Mouse (Mus musculus) brown adipose tissue, adult 24 weeks (tissue): ENCODE measurements around the gene Kcnk1. TPM values are rescaled to one million over a fixed set of nuclear protein-coding genes. Genes with fewer than 3 reads are reported as not detected.

Experiments
- H3K27ac ChIP-seq: fragments of 200-500 bp; replicated peaks from 2 replicates; pipeline ENCODE4 v1.5.1; 2012; ENCODE audit warnings: low read depth, mild to moderate bottlenecking, low read length
- H3K4me1 ChIP-seq: fragments of 200-500 bp; 2 replicates; pipeline ENCODE4 v1.6.1; 2012; ENCODE audit warnings: low read length, mixed read lengths; ENCODE audit not compliant: control insufficient read depth, insufficient read depth, insufficient read length
- H3K4me3 ChIP-seq: fragments of 200-500 bp; 2 replicates; pipeline ENCODE4 v1.5.1; 2012; ENCODE audit warnings: low read depth, mild to moderate bottlenecking, low read length, moderate library complexity; ENCODE audit not compliant: insufficient read depth
- polyA plus RNA-seq: library from polyadenylated mRNA; stranded (reverse); fragments of >200 nt; gene quantifications from 2 replicates; pipeline ENCODE4 v1.2.4, GENCODE M21; 2012; ENCODE audit not compliant: missing spikeins, insufficient read depth, insufficient read length

Kcnk1 gene
- polyA plus RNA-seq, 1 experiment, result not detected

GRCm38 (mm10) chr8:126010900-126011299 lies 15.9 kb downstream of the Kcnk1 start:
- no peak overlapping the region for H3K4me3 ChIP-seq
- H3K27ac ChIP-seq, result no peak overlapping the region
- H3K4me1 ChIP-seq, result no peaks in the 10 kb centered on the region

DNA sequence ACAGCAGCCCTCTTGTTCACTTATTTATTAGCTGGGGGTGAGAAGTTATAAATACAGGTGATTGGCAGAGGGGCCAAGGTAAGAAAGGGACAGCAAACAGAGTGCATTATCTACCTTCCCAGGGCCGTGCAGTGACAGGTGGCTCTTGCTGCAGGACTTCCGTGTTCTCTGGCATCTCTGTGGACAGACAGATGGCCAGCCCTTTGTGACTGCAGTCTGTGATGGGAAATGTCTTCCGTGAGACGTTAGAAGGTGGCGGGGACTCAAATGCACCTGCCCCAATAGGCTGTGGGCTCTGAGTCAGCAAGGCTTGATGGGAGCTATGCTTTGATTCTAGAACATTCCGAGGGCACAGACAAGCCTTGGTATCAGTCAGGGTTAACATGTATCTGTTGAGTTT lies 17.4 kb downstream of the Kcnk1 start:
- no peak overlapping the region for H3K27ac ChIP-seq
- H3K4me1 ChIP-seq, result no peaks in the 10 kb centered on the region
- no peak overlapping the region for H3K4me3 ChIP-seq

DNA sequence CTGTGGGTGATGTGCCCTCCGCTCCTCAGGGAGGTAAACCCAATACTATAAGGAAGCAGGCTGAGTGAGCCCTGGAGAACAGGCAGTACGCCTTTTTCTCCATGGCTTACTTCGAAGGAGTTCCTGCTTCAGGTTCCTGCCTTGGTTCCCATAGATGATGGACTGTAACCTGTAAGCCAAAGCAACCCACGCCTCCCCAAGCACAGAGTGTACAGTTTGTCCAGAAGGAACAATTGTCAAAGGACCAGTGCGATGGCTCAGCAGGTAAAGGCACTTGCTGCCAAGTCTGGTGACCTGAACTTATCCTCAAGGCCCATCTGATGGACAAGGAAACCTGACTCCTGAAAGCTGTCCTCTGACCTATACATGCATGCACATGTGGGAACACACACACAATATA lies 18.7 kb downstream of the Kcnk1 start:
- no peaks in the 10 kb centered on the region for H3K4me1 ChIP-seq
- H3K27ac ChIP-seq, result no peak overlapping the region
- no peak overlapping the region for H3K4me3 ChIP-seq

DNA sequence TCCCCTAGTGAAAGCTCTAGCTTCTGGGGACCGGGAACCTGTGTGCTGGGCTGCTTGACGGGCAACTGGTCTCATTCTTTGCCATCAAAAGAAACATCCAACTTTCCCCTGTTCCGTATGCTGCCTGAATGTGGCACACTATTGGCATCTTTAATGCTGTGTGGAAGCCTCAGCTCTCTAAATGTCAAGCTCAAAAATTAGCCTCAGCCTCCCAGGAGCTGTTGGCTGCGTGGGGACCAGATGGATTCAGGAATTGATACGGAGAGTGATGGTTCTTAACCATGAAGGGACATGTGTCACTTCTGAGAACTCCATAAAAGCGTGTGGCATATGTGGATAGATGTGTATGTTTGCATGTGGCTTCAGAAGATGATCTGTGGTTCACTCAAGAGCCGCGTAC lies 27.0 kb downstream of the Kcnk1 start:
- Histone ChIP-seq H3K4me1 (no peaks in the 10 kb centered on the region), H3K4me3 (no peak overlapping the region), H3K27ac (no peak overlapping the region)

DNA sequence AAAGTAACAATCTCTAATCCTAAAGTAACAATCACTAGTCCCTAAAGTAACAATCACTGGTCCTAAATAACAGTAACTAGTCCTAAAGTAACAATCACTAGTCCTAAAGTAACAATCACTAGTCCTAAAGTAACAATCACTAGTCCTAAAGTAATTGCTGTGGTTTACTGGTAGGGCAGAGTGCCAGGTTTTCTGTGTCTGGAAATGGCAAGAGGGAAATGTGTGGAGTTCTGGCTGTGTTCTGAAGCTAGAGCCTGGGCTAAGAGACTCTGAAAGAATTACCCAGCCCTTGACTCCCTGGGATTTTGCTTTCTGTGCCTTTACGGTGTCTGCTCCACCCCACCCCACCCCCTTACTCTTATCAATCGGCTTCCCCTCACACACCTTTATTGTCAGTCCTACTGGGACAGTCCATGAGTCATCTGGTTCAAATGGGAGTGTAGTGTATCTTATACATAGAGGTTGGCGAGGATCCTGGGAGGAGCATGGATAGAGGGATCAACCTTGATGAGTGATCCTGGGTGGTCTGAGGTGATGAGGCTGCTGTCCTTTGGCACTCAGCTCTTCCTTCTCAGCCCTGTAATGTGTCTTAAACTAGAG lies 28.8 kb downstream of the Kcnk1 start:
- H3K27ac ChIP-seq, result no peak overlapping the region
- no peaks in the 10 kb centered on the region for H3K4me1 ChIP-seq
- no peak overlapping the region for H3K4me3 ChIP-seq

DNA sequence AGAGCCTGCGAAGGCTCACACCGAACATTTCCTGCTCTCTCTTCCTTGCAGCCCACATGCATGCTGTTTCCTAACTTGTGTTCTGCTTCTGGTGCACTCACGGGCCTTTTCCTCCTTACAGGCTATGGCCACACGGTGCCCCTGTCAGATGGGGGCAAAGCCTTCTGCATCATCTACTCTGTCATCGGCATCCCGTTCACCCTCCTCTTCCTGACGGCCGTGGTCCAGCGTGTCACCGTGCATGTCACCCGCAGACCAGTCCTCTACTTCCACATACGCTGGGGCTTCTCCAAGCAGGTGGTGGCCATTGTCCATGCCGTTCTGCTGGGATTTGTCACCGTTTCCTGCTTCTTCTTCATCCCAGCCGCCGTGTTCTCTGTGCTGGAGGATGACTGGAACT lies 29.9 kb downstream of the Kcnk1 start:
- Histone ChIP-seq H3K27ac (no peak overlapping the region), H3K4me3 (no peak overlapping the region), H3K4me1 (no peaks in the 10 kb centered on the region)

DNA sequence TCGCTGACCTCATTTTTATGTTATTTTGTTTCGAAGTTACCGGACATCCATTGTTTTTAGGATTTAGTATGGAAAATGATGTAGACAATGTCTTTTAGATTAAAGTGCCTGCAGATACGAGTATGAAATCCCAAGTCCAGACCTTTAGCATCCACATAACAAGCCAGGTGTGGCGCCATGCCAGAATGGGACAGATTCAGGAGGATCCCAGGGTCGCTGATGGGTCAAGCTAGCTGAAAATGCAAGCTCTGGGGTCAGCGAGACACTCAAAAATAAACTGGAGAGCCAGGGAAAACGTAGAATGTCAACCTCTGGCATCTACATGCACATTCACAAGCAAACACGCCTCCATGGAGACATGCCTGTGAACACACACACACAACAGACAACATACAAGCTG lies 31.2 kb downstream of the Kcnk1 start:
- Histone ChIP-seq H3K4me3 (no peak overlapping the region), H3K27ac (no peak overlapping the region), H3K4me1 (no peaks in the 10 kb centered on the region)

DNA sequence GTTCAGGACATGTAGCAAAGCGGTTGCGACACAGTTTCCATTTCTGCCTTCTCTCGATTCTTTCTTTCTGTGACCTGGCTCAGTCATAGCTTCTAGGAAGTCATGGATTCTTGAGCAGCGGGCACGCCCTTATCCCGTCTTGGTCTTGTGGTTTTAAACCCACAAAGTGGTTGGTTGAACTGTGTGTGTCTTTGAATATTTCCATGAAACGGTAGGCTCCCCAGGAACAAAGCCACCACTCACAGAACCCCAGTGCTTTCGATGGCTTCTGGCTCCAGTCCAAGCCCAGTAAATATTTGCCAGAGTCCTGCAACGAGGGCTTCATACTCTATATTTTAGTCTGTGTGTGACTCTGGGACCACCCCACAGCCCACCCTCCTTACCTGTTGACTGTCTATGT lies 31.6 kb downstream of the Kcnk1 start:
- Histone ChIP-seq H3K27ac (no peak overlapping the region), H3K4me1 (no peaks in the 10 kb centered on the region), H3K4me3 (no peak overlapping the region)

- H3K4me1 ChIP-seq, result no peaks in the 10 kb centered on the region
- H3K27ac ChIP-seq, result no peak overlapping the region
- H3K4me3 ChIP-seq, result no peak overlapping the region
Observed at GRCm38 (mm10) chr8:126027486-126027885, 32.5 kb downstream of the Kcnk1 start.

GRCm38 (mm10) chr8:126028941-126029340 lies 34.0 kb downstream of the Kcnk1 start:
- Histone ChIP-seq H3K4me3 (no peak overlapping the region), H3K27ac (no peak overlapping the region), H3K4me1 (no peaks in the 10 kb centered on the region)

GRCm38 (mm10) chr8:126032776-126033175 lies 37.8 kb downstream of the Kcnk1 start:
- Histone ChIP-seq H3K4me1 (no peaks in the 10 kb centered on the region), H3K27ac (no peak overlapping the region), H3K4me3 (no peak overlapping the region)

- H3K4me3 ChIP-seq, result no peak overlapping the region
- H3K4me1 ChIP-seq, result no peaks in the 10 kb centered on the region
- no peak overlapping the region for H3K27ac ChIP-seq
Observed at GRCm38 (mm10) chr8:126035046-126035445, 40.1 kb downstream of the Kcnk1 start.

DNA sequence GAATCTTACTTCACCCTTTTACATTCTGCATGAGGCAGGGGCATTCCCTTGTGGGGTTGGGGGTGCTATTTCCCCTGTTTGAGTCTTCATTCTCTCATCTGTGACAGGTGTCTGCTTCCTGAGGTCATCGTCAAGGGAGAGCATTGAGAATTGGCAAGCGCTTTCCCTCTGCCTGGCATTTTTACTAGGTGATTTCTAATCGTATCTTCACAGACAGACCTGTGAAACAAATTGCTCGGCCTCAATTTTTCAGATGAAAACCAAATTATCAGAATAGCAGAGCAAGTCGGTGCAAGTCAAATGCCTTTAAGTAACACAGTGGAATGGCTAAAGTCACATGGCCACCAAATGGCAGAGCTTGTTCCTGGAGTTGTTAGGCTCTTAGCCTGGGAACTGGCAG lies 41.4 kb downstream of the Kcnk1 start:
- H3K27ac ChIP-seq, result no peak overlapping the region
- no peak overlapping the region for H3K4me3 ChIP-seq
- no peaks in the 10 kb centered on the region for H3K4me1 ChIP-seq

- H3K4me1 ChIP-seq, result no peaks in the 10 kb centered on the region
- no peak overlapping the region for H3K27ac ChIP-seq
- H3K4me3 ChIP-seq, result no peak overlapping the region
Observed at GRCm38 (mm10) chr8:126045751-126046150, 50.8 kb downstream of the Kcnk1 start.

- no peak overlapping the region for H3K4me3 ChIP-seq
- no peak overlapping the region for H3K27ac ChIP-seq
- no peaks in the 10 kb centered on the region for H3K4me1 ChIP-seq
Observed at GRCm38 (mm10) chr8:126053911-126054310, 58.9 kb downstream of the Kcnk1 start.

GRCm38 (mm10) chr8:126058876-126059275 lies 63.9 kb downstream of the Kcnk1 start:
- H3K27ac ChIP-seq, result no peak overlapping the region
- no peaks in the 10 kb centered on the region for H3K4me1 ChIP-seq
- no peak overlapping the region for H3K4me3 ChIP-seq

DNA sequence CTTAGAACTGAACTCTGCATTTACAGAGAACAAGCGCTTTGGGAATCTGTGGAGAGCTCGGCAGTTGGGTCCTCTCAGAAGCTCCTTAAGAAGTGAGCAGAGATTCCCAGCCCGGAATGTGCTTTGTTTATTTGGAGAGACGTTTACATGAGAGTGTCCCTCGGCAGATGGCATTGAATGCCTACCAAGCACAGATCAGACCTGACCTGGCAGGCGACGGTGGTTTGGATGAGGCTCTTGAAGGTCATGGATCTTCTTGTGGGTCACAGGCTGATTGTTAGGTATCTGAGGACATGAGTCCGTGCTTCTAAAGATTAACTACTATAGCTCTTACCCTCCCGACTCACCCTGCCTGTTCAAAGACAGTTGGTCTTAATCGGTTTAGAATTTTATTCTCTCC lies 67.9 kb downstream of the Kcnk1 start:
- H3K4me3 ChIP-seq, result no peak overlapping the region
- H3K27ac ChIP-seq, result no peak overlapping the region
- no peaks in the 10 kb centered on the region for H3K4me1 ChIP-seq
